Mouse (Mus musculus) hindbrain, embryonic 13.5 days (tissue): Measurements from ENCODE around the gene Sox5. TPM values are rescaled to one million over a fixed set of nuclear protein-coding genes. Genes with fewer than 3 reads are reported as not detected.

ENCODE experiments used
- ATAC-seq: fragments of 200-750 bp; cut with Nextera tagmentation; 2 replicates; pipeline ENCODE4 v1.8.0; 2017; ENCODE audit warnings: moderate TSS enrichment; ENCODE audit not compliant: low FRiP score
- H3K27ac ChIP-seq: fragments of 300-500 bp; sonication (generic); 2 replicates; pipeline ENCODE4 v1.5.1; 2015; ENCODE audit warnings: inconsistent platforms, mild to moderate bottlenecking, moderate library complexity
- H3K27me3 ChIP-seq: fragments of 300-500 bp; sonication (generic); 2 replicates; pipeline ENCODE4 v1.6.1; 2015; ENCODE audit warnings: mild to moderate bottlenecking, inconsistent platforms
- H3K36me3 ChIP-seq: fragments of 300-500 bp; sonication (generic); 2 replicates; pipeline ENCODE4 v1.6.1; 2015; ENCODE audit warnings: mild to moderate bottlenecking, inconsistent platforms
- H3K4me1 ChIP-seq: fragments of 300-500 bp; sonication (generic); replicated peaks from 2 replicates; pipeline ENCODE4 v1.6.1; 2015; ENCODE audit warnings: inconsistent platforms
- H3K4me2 ChIP-seq: fragments of 300-500 bp; sonication (generic); 2 replicates; pipeline ENCODE4 v1.6.1; 2015; ENCODE audit warnings: inconsistent platforms, mild to moderate bottlenecking, moderate library complexity
- H3K4me3 ChIP-seq: fragments of 300-500 bp; sonication (generic); 2 replicates; pipeline ENCODE4 v1.5.1; 2015; ENCODE audit warnings: mild to moderate bottlenecking, inconsistent platforms
- H3K9ac ChIP-seq: fragments of 300-500 bp; sonication (generic); 2 replicates; pipeline ENCODE4 v1.6.1; 2015; ENCODE audit warnings: mild to moderate bottlenecking, inconsistent platforms
- H3K9me3 ChIP-seq: fragments of 300-500 bp; sonication (generic); 2 replicates; pipeline ENCODE4 v1.6.1; 2016; ENCODE audit warnings: inconsistent platforms
- WGBS: fragments of 180-500 bp; shearing (Covaris S2); methylation state at CpG from one replicate; pipeline ENCODE4 v1.1.7; 2015; 5-methylcytosine and 5-hydroxymethylcytosine counted together
- polyA plus RNA-seq: library from polyadenylated mRNA; unstranded; fragments of >200 nt; fragmentation: Nextera tagmentation; extraction: Ambion mirVana; gene quantifications from 2 replicates; pipeline ENCODE4 v1.2.1, GENCODE M21; 2015

The Sox5 gene
- 27.7 and 37.7 TPM in 2 replicates for polyA plus RNA-seq

DNA sequence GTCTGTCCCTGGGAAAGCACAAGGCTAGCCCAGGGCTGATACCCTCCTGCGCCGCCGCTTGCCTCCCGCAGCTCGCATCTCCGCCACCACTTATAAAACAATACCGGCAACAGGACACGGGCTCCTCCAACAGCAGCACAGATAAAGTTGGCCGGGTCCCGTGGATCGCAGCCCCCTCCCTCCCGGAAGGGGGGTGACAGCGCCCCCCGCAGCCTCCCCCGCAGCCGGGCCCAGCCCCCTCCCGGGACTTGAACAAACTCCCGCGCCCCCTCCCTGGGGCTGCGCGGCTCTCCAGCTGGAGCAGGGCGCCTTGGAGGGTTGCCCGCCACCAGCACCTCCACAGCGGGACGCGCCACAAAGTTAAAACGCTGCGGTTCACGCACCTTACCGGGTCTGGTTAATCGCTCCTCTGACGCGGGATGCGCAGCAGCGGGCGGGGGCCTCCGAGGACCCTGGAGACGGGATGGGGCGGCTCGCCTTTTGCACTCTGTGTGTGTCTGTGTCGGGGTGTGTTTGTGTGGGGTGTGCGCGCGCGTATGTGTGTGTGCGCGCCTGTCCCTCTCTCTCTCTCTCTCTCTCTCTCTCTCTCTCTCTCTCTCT is at the start of gene Sox5:
Sox5 (minus strand) TSS at position 547 of the 600 bp plus-strand sequence.
- WGBS: under 1% methylated on average over 34 of the region's 47 CpGs
- Histone ChIP-seq H3K36me3 (no peaks in the 10 kb centered on the region), H3K4me2 (peak within 1 kb of the TSS; percentile 93), H3K4me3 (peak within 1 kb of the TSS; percentile 77), H3K4me1 (peaks cover 16% of the 10 kb centered on the region), H3K27ac (peak within 1 kb of the TSS; percentile 78), H3K9ac (peak within 1 kb of the TSS; percentile 85), H3K27me3 (peaks cover 10% of the 10 kb centered on the region), H3K9me3 (no peaks in the 10 kb centered on the region)
- ATAC-seq: peak; percentile 86

- H3K36me3 ChIP-seq: no peaks in the 10 kb centered on the region
- no peak overlapping the region for H3K27ac ChIP-seq
- 0 out of 2 replicates have a peak, but pooled peaks cover 5% of the 10 kb centered on the region for H3K27me3 ChIP-seq
- H3K4me2 ChIP-seq: no peak overlapping the region
- no peak overlapping the region for H3K9ac ChIP-seq
- H3K4me1 ChIP-seq: no peaks in the 10 kb centered on the region
- WGBS: 97% methylated on average over 6 of the region's 6 CpGs
- no peaks in the 10 kb centered on the region for H3K9me3 ChIP-seq
- no peak overlapping the region for H3K4me3 ChIP-seq
- no peak for ATAC-seq
These were observed 43.3 kb upstream of the Sox5 start for GRCm38 (mm10) chr6:144825018-144825602.

DNA sequence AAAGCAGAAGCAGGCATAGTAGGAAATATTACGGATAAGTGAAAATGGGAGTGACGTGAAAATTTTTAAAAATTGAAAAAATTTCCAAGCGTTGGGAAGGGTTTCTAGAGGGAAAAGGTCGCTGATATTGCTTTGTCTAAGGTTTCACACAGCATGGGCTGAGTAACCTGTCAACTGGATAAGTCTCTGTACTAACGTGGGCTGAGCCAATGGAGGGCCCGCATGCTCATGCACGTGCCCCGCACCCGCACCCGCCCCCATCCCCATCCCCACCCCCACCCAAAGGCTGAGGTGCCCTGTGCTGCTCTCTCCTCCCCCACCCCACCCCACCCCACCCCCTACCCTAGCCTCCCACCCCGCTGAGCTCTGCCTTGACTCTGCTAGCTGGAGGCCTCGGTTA is 42.4 kb upstream of the Sox5 start:
- WGBS: 77% methylated on average over 12 of the region's 12 CpGs
- Histone ChIP-seq H3K27ac (no peak overlapping the region), H3K9ac (no peak overlapping the region), H3K36me3 (no peaks in the 10 kb centered on the region), H3K4me3 (no peak overlapping the region), H3K4me1 (no peaks in the 10 kb centered on the region), H3K9me3 (no peaks in the 10 kb centered on the region), H3K4me2 (no peak overlapping the region), H3K27me3 (0 out of 2 replicates have a peak, but pooled peaks cover 5% of the 10 kb centered on the region)
- no peak for ATAC-seq

DNA sequence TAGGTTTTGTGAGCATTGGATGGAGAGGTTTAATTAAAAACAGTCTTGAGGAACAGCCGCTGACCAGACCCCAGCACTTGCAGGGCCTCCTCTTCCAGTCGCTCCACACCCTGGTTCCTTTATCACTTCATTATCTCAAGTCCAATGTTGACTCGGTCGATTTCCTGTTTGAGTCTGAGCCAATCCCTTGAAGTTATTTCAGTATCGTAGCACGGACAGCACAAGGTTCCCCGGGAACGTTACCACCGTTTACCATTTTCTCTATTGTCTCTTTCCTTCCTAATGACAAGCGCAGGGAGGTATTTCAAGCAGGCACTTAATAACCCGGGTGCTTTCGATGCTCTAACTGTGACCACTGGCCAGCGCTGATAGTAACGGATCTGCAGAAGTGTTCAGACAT is 40.8 kb upstream of the Sox5 start:
- no peak overlapping the region for H3K4me3 ChIP-seq
- ATAC-seq: no peak
- H3K36me3 ChIP-seq: no peaks in the 10 kb centered on the region
- H3K4me1 ChIP-seq: no peaks in the 10 kb centered on the region
- no peak overlapping the region for H3K9ac ChIP-seq
- H3K27ac ChIP-seq: no peak overlapping the region
- H3K27me3 ChIP-seq: 0 out of 2 replicates have a peak, but pooled peaks cover 5% of the 10 kb centered on the region
- H3K9me3 ChIP-seq: no peaks in the 10 kb centered on the region
- no peak overlapping the region for H3K4me2 ChIP-seq
- WGBS: 78% methylated on average over 14 of the region's 14 CpGs

- ATAC-seq: no peak
- Histone ChIP-seq H3K4me1 (0 out of 2 replicates have a peak, but pooled peaks cover 4% of the 10 kb centered on the region), H3K27ac (no peak overlapping the region), H3K36me3 (no peaks in the 10 kb centered on the region), H3K9ac (no peak overlapping the region), H3K27me3 (0 out of 2 replicates have a peak, but pooled peaks cover 5% of the 10 kb centered on the region), H3K9me3 (no peaks in the 10 kb centered on the region), H3K4me2 (no peak overlapping the region), H3K4me3 (no peak overlapping the region)
- 88% methylated on average over 6 of the region's 6 CpGs for WGBS
These were observed 39.2 kb upstream of the Sox5 start for GRCm38 (mm10) chr6:144821019-144821418.

DNA sequence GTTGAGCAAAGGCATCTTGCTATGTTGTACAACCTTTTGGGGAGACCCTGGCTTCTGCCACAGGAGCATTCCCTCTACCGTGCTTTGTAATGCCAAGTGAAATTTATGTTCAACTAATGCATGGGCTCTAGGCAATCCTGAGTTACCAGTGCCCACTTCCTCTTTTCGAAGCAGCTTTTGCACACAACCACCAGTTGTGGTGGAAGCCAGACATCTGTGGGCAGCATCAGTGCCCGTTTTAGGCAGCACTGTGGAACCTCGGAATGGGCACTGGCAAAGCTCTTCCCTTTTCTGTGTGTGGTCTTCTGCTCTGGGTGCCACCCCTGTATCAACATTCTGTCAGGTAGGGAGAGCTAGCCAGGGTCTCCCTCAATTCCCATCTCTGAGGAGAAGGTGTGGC is 36.2 kb upstream of the Sox5 start:
- ATAC-seq: no peak
- WGBS: 91% methylated on average over 4 of the region's 4 CpGs

DNA sequence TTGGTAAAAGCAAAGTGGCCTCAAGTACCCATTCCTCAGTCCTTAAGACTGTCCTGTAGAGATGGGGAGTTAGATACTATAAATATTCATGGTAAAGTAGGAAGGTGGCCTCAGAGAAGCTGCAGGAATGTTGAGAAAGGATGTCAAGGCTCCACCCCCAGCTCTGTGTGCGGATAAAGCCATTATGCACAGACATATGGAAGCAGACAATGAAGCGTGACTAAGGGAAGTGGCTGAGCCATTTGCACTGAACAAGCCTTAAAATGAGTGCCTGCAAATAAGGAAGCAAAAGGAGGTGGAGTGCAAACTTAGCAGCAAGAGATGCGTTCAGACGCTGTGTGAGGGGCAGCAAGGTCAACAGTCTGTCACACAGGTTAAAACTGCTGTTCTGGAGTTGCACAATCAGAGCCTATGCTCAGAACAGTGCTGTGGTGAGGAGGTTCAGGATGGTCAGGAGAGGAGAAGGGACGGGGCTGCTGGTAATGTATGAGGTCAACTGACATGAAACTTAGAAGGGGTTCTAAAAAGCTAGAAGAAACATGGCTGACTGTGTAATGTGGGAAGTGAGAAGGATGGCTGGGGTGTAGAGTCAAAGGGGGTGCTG is 35.7 kb upstream of the Sox5 start:
- Histone ChIP-seq H3K9ac (no peak overlapping the region), H3K27ac (no peak overlapping the region), H3K4me2 (no peak overlapping the region), H3K9me3 (no peaks in the 10 kb centered on the region), H3K27me3 (0 out of 2 replicates have a peak, but pooled peaks cover 5% of the 10 kb centered on the region), H3K4me1 (0 out of 2 replicates have a peak, but pooled peaks cover 8% of the 10 kb centered on the region), H3K4me3 (no peak overlapping the region), H3K36me3 (no peaks in the 10 kb centered on the region)
- ATAC-seq: no peak
- WGBS: 43% methylated on average over 5 of the region's 5 CpGs

More for the DNA sequence above, 36.2 kb upstream of the Sox5 start:
- H3K27me3 ChIP-seq: 0 out of 2 replicates have a peak, but pooled peaks cover 5% of the 10 kb centered on the region
- H3K4me1 ChIP-seq: 0 out of 2 replicates have a peak, but pooled peaks cover 8% of the 10 kb centered on the region
- no peaks in the 10 kb centered on the region for H3K36me3 ChIP-seq
- no peaks in the 10 kb centered on the region for H3K9me3 ChIP-seq
- H3K9ac ChIP-seq: no peak overlapping the region
- no peak overlapping the region for H3K4me3 ChIP-seq
- no peak overlapping the region for H3K27ac ChIP-seq
- no peak overlapping the region for H3K4me2 ChIP-seq

GRCm38 (mm10) chr6:144815542-144815941 is 33.8 kb upstream of the Sox5 start:
- 0 out of 2 replicates have a peak, but pooled peaks cover 8% of the 10 kb centered on the region for H3K4me1 ChIP-seq
- ATAC-seq: no peak
- no peak overlapping the region for H3K27ac ChIP-seq
- no peaks in the 10 kb centered on the region for H3K36me3 ChIP-seq
- H3K4me3 ChIP-seq: no peak overlapping the region
- 0 out of 2 replicates have a peak, but pooled peaks cover 2% of the 10 kb centered on the region for H3K27me3 ChIP-seq
- WGBS: 75% methylated on average over 5 of the region's 5 CpGs
- no peak overlapping the region for H3K4me2 ChIP-seq
- no peaks in the 10 kb centered on the region for H3K9me3 ChIP-seq
- H3K9ac ChIP-seq: no peak overlapping the region

- H3K4me2 ChIP-seq: no peak overlapping the region
- no peaks in the 10 kb centered on the region for H3K36me3 ChIP-seq
- H3K4me3 ChIP-seq: no peak overlapping the region
- no peaks in the 10 kb centered on the region for H3K9me3 ChIP-seq
- 0 out of 2 replicates have a peak, but pooled peaks have one; percentile 49 for ATAC-seq
- 9% methylated on average over 6 of the region's 6 CpGs for WGBS
- no peaks in the 10 kb centered on the region for H3K27me3 ChIP-seq
- H3K27ac ChIP-seq: no peak overlapping the region
- H3K4me1 ChIP-seq: 0 out of 2 replicates have a peak, but pooled peaks cover 8% of the 10 kb centered on the region
- H3K9ac ChIP-seq: no peak overlapping the region
These were observed 33.2 kb upstream of the Sox5 start for GRCm38 (mm10) chr6:144814931-144815364.

DNA sequence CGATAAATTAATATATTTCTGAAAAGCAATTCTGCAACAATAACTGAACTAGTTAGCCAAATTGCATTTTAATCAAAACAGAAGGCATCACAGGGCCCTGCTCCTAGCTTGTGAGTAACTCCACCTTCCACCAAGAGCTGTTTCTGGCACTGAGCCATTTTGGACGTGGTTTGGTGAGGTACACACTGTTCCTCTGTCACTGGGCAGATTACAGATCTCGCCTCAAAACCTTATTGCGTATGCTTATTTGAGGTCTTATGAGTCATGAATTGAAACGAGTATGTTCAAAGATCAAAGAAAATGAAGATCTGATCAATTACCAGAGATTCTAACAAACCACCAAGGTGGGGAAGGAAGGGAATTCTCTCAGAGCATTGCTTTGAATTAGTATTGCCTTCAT is 22.5 kb upstream of the Sox5 start:
- no peaks in the 10 kb centered on the region for H3K36me3 ChIP-seq
- no peaks in the 10 kb centered on the region for H3K4me1 ChIP-seq
- no peak overlapping the region for H3K9ac ChIP-seq
- no peak overlapping the region for H3K4me2 ChIP-seq
- 88% methylated on average over 5 of the region's 5 CpGs for WGBS
- H3K27ac ChIP-seq: no peak overlapping the region
- H3K9me3 ChIP-seq: 0 out of 2 replicates have a peak, but pooled peaks cover 5% of the 10 kb centered on the region
- ATAC-seq: no peak
- H3K27me3 ChIP-seq: no peaks in the 10 kb centered on the region
- no peak overlapping the region for H3K4me3 ChIP-seq

GRCm38 (mm10) chr6:144803063-144803462 is 21.3 kb upstream of the Sox5 start:
- Histone ChIP-seq H3K9me3 (0 out of 2 replicates have a peak, but pooled peaks cover 5% of the 10 kb centered on the region), H3K9ac (no peak overlapping the region), H3K27ac (no peak overlapping the region), H3K4me1 (no peaks in the 10 kb centered on the region), H3K4me2 (no peak overlapping the region), H3K36me3 (no peaks in the 10 kb centered on the region), H3K27me3 (no peaks in the 10 kb centered on the region), H3K4me3 (no peak overlapping the region)
- WGBS: 83% methylated on average over 1 of the region's 1 CpGs
- ATAC-seq: no peak

- Histone ChIP-seq H3K9ac (no peak overlapping the region), H3K27ac (no peak overlapping the region), H3K4me2 (no peak overlapping the region), H3K27me3 (0 out of 2 replicates have a peak, but pooled peaks cover 4% of the 10 kb centered on the region), H3K4me1 (no peaks in the 10 kb centered on the region), H3K9me3 (no peaks in the 10 kb centered on the region), H3K4me3 (no peak overlapping the region), H3K36me3 (no peaks in the 10 kb centered on the region)
- ATAC-seq: no peak
- 77% methylated on average over 3 of the region's 3 CpGs for WGBS
These were observed 12.6 kb upstream of the Sox5 start for GRCm38 (mm10) chr6:144794356-144794755.
